Mouse (Mus musculus) neural tube, embryonic 12.5 days (tissue): Measurements from ENCODE around the gene Ucn2. TPM values are rescaled to one million over a fixed set of nuclear protein-coding genes. Genes with fewer than 3 reads are reported as not detected.

ENCODE experiments used
- ATAC-seq: fragments of 200-750 bp; cut with Nextera tagmentation; 2 replicates; pipeline ENCODE4 v1.8.0; 2017; ENCODE audit warnings: low read depth, mild to moderate bottlenecking, moderate TSS enrichment, moderate library complexity; ENCODE audit not compliant: low FRiP score
- H3K27ac ChIP-seq: fragments of 300-500 bp; sonication (generic); 2 replicates; pipeline ENCODE4 v1.5.1; 2016
- H3K27me3 ChIP-seq: fragments of 300-500 bp; sonication (generic); replicated peaks from 2 replicates; pipeline ENCODE4 v1.6.1; 2016; ENCODE audit warnings: mild to moderate bottlenecking
- H3K36me3 ChIP-seq: fragments of 300-500 bp; sonication (generic); 2 replicates; pipeline ENCODE4 v1.6.1; 2016; ENCODE audit warnings: mild to moderate bottlenecking
- H3K4me1 ChIP-seq: fragments of 300-500 bp; sonication (generic); 2 replicates; pipeline ENCODE4 v1.6.1; 2016
- H3K4me2 ChIP-seq: fragments of 300-500 bp; sonication (generic); replicated peaks from 2 replicates; pipeline ENCODE4 v1.6.1; 2016; ENCODE audit warnings: mild to moderate bottlenecking
- H3K4me3 ChIP-seq: fragments of 300-500 bp; sonication (generic); 2 replicates; pipeline ENCODE4 v1.5.1; 2016
- H3K9ac ChIP-seq: fragments of 300-500 bp; sonication (generic); 2 replicates; pipeline ENCODE4 v1.6.1; 2016; ENCODE audit warnings: mild to moderate bottlenecking
- H3K9me3 ChIP-seq: fragments of 300-500 bp; sonication (generic); 2 replicates; pipeline ENCODE4 v1.6.1; 2016; ENCODE audit warnings: mild to moderate bottlenecking
- WGBS: fragments of 180-500 bp; shearing (Covaris S2); methylation state at CpG from one replicate; pipeline ENCODE4 v1.1.7; 2016; 5-methylcytosine and 5-hydroxymethylcytosine counted together
- polyA plus RNA-seq: library from polyadenylated mRNA; unstranded; fragments of >200 nt; fragmentation: Nextera tagmentation; extraction: Ambion mirVana; gene quantifications from 2 replicates; pipeline ENCODE4 v1.2.1, GENCODE M21; 2016

The Ucn2 gene
- polyA plus RNA-seq: not detected in 2 replicates

- Histone ChIP-seq H3K9ac (no peak within 1 kb of the TSS), H3K4me2 (no peak within 1 kb of the TSS), H3K4me1 (peaks cover 7% of the 10 kb centered on the region; the same call in 1 of the 2 replicates), H3K27ac (no peak within 1 kb of the TSS), H3K4me3 (no peak within 1 kb of the TSS), H3K36me3 (no peaks in the 10 kb centered on the region), H3K27me3 (0 out of 2 replicates have a peak, but pooled peaks cover 4% of the 10 kb centered on the region), H3K9me3 (no peaks in the 10 kb centered on the region)
- ATAC-seq: no peak
- 84% methylated on average over 4 of the region's 4 CpGs for WGBS
Observed at GRCm38 (mm10) chr9:108985710-108986109, at the start of gene Ucn2. Ucn2 (plus strand) TSS chr9:108986010.

GRCm38 (mm10) chr9:108936418-108937364 lies 49.1 kb upstream of the Ucn2 start, which contains the start of gene Uqcrc1:
Uqcrc1 (plus strand) TSS chr9:108936633.
- Histone ChIP-seq H3K4me1 (peaks cover 6% of the 10 kb centered on the region), H3K4me2 (peak within 1 kb of the TSS; percentile 88), H3K4me3 (peak within 1 kb of the TSS; percentile 91), H3K9ac (peak within 1 kb of the TSS; percentile 84), H3K9me3 (no peaks in the 10 kb centered on the region), H3K27me3 (no peaks in the 10 kb centered on the region), H3K27ac (no peak within 1 kb of the TSS), H3K36me3 (peaks cover 32% of the 10 kb centered on the region)
- 1% methylated on average over 58 of the region's 58 CpGs for WGBS
- peak; percentile 90 for ATAC-seq

- H3K9ac ChIP-seq: no peak overlapping the region
- no peak overlapping the region for H3K4me2 ChIP-seq
- H3K9me3 ChIP-seq: no peaks in the 10 kb centered on the region
- H3K27me3 ChIP-seq: no peaks in the 10 kb centered on the region
- no peak overlapping the region for H3K4me3 ChIP-seq
- no peaks in the 10 kb centered on the region for H3K4me1 ChIP-seq
- peaks cover 89% of the 10 kb centered on the region for H3K36me3 ChIP-seq
- H3K27ac ChIP-seq: no peak overlapping the region
- no peak for ATAC-seq
- 85% methylated on average over 9 of the region's 9 CpGs for WGBS
Observed at GRCm38 (mm10) chr9:108945111-108945510, 40.7 kb upstream of the Ucn2 start.

DNA sequence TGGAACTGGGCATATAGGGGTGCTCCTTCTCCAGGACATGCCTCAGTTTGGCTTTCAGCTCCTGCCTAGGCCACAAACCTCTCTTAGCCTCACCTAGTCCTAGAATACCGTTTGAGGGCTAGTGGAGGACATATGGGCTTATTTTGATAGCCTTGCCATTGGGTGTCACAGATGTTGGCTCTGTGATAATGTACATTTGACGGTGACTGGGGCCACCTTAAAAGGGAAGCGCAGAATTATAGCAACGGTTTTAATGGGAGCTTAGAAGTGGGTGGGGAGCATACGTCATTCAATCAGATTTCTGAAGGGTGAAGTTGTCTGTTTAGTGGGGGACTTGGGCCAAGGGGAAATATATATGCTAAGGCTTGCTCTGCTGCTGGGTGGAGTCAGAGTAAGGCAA lies 40.2 kb upstream of the Ucn2 start:
- no peak overlapping the region for H3K9ac ChIP-seq
- no peaks in the 10 kb centered on the region for H3K4me1 ChIP-seq
- no peak overlapping the region for H3K27ac ChIP-seq
- H3K4me3 ChIP-seq: no peak overlapping the region
- peaks cover 90% of the 10 kb centered on the region for H3K36me3 ChIP-seq
- no peaks in the 10 kb centered on the region for H3K27me3 ChIP-seq
- 89% methylated on average over 5 of the region's 5 CpGs for WGBS
- no peak for ATAC-seq
- H3K9me3 ChIP-seq: no peaks in the 10 kb centered on the region
- H3K4me2 ChIP-seq: no peak overlapping the region

DNA sequence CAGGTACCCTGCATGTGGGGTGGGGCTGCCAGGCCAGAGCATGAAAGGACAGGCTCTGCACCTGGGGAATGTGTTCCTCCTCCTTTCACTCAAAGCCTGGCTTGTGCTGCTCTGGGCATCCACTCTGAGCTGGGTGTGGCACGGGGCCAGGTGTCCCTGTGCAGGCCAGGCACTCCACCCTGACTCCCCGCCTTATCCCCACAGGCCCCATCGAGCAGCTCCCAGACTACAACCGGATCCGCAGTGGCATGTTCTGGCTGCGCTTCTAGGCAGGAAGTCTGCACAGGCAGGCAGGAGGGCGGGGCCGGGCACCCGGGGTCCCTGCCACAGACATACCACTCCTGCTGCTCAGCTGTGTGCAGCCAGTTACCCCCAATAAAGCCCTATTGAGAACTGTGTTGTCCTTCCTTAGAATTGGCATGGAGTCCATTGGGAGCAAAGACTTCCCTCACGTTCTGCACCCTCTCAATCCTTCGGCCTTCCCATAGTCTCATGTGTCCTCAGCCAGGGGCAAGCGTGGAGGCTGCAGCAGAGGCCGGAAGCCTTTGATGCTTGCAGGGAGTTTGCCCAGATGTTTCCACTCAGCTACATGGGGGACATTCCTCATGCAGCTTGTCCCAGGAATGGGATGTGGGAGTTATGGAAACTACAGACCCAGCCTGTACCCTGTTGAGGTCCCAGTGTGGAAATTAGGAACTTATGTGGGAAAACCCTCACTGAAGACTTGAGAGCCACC lies 36.4 kb upstream of the Ucn2 start:
- 84% methylated on average over 13 of the region's 13 CpGs for WGBS
- Histone ChIP-seq H3K4me3 (no peak overlapping the region), H3K27ac (no peak overlapping the region), H3K27me3 (peaks cover 23% of the 10 kb centered on the region), H3K9ac (no peak overlapping the region), H3K4me2 (no peak overlapping the region), H3K4me1 (no peaks in the 10 kb centered on the region; the same call in 1 of the 2 replicates), H3K36me3 (peaks cover 64% of the 10 kb centered on the region), H3K9me3 (no peaks in the 10 kb centered on the region)
- ATAC-seq: no peak

- Histone ChIP-seq H3K4me1 (no peaks in the 10 kb centered on the region; the same call in 1 of the 2 replicates), H3K4me3 (no peak overlapping the region), H3K4me2 (no peak overlapping the region), H3K36me3 (peaks cover 57% of the 10 kb centered on the region), H3K27me3 (peaks cover 25% of the 10 kb centered on the region), H3K9ac (no peak overlapping the region), H3K27ac (no peak overlapping the region), H3K9me3 (no peaks in the 10 kb centered on the region)
- 84% methylated on average over 9 of the region's 9 CpGs for WGBS
- no peak for ATAC-seq
Observed at GRCm38 (mm10) chr9:108949967-108950728, 35.7 kb upstream of the Ucn2 start.

DNA sequence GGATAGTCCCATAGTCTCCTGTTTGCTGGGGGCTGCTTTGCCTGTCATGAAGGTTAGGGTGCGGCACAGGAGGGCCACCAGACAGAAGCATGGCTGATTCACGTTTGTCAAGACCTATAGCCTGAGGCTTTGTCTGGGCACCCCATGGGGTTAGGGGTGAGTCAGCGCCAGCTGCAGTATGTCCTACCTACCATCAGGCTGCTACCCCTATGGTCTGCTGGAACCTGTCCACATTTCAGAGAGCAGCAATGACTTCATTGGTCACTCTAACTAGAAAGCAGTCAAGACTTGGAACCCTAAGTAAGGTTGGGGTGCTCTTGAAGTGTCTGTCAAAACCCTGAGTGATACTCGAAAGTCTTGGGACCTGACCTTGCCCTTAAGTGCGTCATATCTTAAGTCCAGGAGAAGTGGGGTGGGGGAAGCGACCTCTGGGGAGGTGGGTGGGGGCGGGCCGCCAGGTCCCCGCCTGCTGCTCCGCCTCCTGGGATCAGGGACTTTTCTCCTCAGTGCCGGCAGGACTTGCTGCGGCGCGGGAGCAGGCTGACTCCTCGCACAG lies 32.7 kb upstream of the Ucn2 start, which contains the start of gene Col7a1:
TSS of gene Col7a1 (plus strand) at position 506 of the 556 bp plus-strand sequence.
- Histone ChIP-seq H3K9me3 (no peaks in the 10 kb centered on the region), H3K4me3 (no peak within 1 kb of the TSS), H3K27me3 (peaks cover 25% of the 10 kb centered on the region), H3K9ac (no peak within 1 kb of the TSS), H3K4me2 (peak within 1 kb of the TSS; percentile 27), H3K4me1 (no peaks in the 10 kb centered on the region; the same call in 1 of the 2 replicates), H3K36me3 (peaks cover 28% of the 10 kb centered on the region), H3K27ac (no peak within 1 kb of the TSS)
- WGBS: 8% methylated on average over 15 of the region's 15 CpGs
- ATAC-seq: no peak

GRCm38 (mm10) chr9:108955241-108955640 lies 30.6 kb upstream of the Ucn2 start:
- peaks cover 7% of the 10 kb centered on the region for H3K36me3 ChIP-seq
- H3K4me1 ChIP-seq: no peaks in the 10 kb centered on the region; the same call in 1 of the 2 replicates
- ATAC-seq: no peak
- WGBS: 93% methylated on average over 11 of the region's 11 CpGs
- peaks cover 25% of the 10 kb centered on the region for H3K27me3 ChIP-seq
- no peak overlapping the region for H3K4me2 ChIP-seq
- no peaks in the 10 kb centered on the region for H3K9me3 ChIP-seq
- H3K9ac ChIP-seq: no peak overlapping the region
- H3K4me3 ChIP-seq: no peak overlapping the region
- no peak overlapping the region for H3K27ac ChIP-seq

DNA sequence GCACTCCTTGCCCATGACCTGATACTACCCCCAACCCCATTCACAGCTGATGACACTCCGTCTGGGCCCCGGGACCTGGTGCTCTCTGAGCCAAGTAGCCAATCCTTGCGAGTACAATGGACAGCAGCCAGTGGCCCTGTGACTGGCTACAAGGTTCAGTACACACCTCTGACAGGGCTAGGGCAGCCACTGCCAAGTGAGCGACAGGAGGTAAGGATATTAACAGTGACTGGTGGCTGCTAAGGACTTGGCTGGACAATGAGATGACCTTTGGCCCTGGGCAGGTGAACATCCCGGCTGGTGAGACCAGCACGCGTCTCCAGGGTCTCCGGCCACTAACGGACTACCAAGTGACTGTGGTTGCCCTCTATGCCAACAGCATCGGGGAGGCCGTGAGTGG lies 30.0 kb upstream of the Ucn2 start:
- ATAC-seq: no peak
- Histone ChIP-seq H3K9me3 (no peaks in the 10 kb centered on the region), H3K4me3 (no peak overlapping the region), H3K27ac (no peak overlapping the region), H3K4me2 (no peak overlapping the region), H3K4me1 (no peaks in the 10 kb centered on the region; the same call in 1 of the 2 replicates), H3K9ac (no peak overlapping the region), H3K36me3 (peaks cover 2% of the 10 kb centered on the region; the same call in 1 of the 2 replicates), H3K27me3 (peaks cover 25% of the 10 kb centered on the region)
- WGBS: 89% methylated on average over 11 of the region's 11 CpGs

- H3K9ac ChIP-seq: no peak overlapping the region
- ATAC-seq: no peak
- no peak overlapping the region for H3K4me3 ChIP-seq
- no peak overlapping the region for H3K4me2 ChIP-seq
- H3K9me3 ChIP-seq: no peaks in the 10 kb centered on the region
- 78% methylated on average over 3 of the region's 3 CpGs for WGBS
- H3K27ac ChIP-seq: no peak overlapping the region
- no peaks in the 10 kb centered on the region for H3K4me1 ChIP-seq
- no peaks in the 10 kb centered on the region for H3K36me3 ChIP-seq
- H3K27me3 ChIP-seq: no peaks in the 10 kb centered on the region
Observed at GRCm38 (mm10) chr9:108963577-108963976, 22.2 kb upstream of the Ucn2 start.

GRCm38 (mm10) chr9:108964338-108964737 lies 21.5 kb upstream of the Ucn2 start:
- no peaks in the 10 kb centered on the region for H3K36me3 ChIP-seq
- H3K4me3 ChIP-seq: no peak overlapping the region
- no peak overlapping the region for H3K9ac ChIP-seq
- H3K9me3 ChIP-seq: no peaks in the 10 kb centered on the region
- WGBS: 84% methylated on average over 6 of the region's 6 CpGs
- ATAC-seq: no peak
- no peak overlapping the region for H3K27ac ChIP-seq
- H3K4me1 ChIP-seq: no peaks in the 10 kb centered on the region
- no peak overlapping the region for H3K4me2 ChIP-seq
- H3K27me3 ChIP-seq: no peaks in the 10 kb centered on the region
